Mouse (Mus musculus) cerebellum, adult 8-10 months (tissue): ENCODE measurements around the gene Wdfy2.
"Not testable (repeated sequence)": the region's sequence is repeated elsewhere in the genome, so short reads cannot be mapped to it uniquely, and the experiment has no call there.

Source experiments
- DNase-seq: peaks from one replicate; pipeline ENCODE4 v3.0.0; 2022

Gene Wdfy2

GRCm38 (mm10) chr14:62837641-62838252 lies at the start of gene Wdfy2:
Wdfy2 (plus strand) TSS chr14:62837678.
- DNase-seq, result peak; percentile 78

DNA sequence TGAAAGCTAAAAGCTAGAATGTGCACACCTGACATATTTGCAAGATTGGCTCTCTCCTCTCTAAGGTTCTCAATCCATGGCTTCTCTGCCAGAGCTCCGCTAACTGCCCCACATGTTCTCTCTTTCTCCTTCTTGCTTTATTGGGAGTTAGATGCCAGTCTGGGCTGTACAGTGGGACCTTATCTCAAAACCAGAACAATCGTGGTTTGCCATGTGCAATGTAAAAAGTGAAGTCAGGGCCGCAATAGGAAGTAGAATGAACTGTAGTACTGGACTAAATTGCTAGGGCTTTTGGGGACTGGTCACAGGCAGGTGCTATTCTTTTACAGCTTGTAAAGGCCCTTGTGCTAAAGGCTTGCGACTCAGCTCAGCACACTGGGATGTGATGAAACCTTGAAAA lies 48.2 kb upstream of the Wdfy2 start:
- no peak for DNase-seq

GRCm38 (mm10) chr14:62795719-62796118 lies 41.8 kb upstream of the Wdfy2 start:
- no peak for DNase-seq

GRCm38 (mm10) chr14:62798608-62799101 lies 38.8 kb upstream of the Wdfy2 start:
- DNase-seq, result no peak

- no peak for DNase-seq
Measured at GRCm38 (mm10) chr14:62800791-62801190, 36.7 kb upstream of the Wdfy2 start.

DNA sequence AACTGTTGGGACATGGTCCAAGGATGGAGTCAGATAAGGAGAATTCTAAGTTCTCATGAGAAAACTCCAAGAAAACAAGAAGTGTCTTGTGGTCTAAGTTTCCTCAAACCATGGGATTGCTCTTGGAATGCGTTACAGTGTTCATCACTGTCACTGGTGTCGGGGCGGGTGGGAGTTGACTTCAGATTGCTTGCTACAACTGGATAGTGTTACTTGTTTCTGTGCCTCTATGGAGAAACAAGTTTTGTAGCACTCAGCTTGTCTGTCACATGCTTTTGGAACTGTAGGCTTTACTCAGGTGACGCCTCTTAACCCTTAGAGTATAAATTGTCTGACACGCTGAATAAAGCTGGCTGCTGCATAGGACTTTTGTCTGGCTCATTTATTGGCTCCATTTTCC lies 34.3 kb upstream of the Wdfy2 start:
- no peak for DNase-seq

GRCm38 (mm10) chr14:62806921-62807320 lies 30.6 kb upstream of the Wdfy2 start:
- no peak for DNase-seq

DNA sequence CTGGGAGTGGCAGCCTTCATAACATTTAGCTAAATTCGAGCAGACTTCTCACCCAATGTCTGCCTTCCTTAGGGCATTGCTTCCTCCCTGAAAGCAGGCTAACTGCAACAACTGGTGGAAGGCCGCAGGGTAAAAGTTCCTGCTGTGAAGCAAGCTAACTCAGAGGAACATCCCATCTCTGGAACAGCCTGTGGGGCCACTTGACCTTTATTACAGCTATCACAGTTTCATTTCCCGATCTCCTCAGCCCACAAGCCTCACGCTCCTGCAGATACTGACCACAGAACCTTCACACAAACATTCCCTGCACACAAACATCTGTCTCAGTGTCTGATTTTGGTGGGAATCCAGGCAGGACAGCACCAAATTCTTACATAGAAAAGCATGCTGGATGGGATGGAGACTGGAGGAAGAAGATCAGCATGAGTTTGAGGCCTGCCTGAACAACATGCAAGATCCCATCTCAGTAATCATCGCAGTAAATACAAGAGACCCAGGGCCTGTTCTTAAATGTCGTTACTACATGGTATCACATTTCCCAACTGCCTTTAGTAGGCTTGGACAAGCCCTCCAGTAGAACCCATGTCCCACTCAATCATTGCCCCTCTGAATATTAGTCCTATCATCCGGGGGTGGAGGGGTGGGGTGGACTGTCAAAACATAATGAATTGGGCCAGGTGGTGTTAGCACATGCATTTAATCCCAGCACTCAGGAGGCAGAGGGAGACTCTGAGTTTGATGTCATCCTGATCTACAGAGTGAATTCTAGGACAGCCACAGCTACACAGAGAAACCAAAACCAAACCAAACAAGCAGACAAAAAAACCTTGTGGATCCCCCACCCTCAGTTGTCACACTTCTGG lies 28.6 kb upstream of the Wdfy2 start:
- no peak for DNase-seq

DNA sequence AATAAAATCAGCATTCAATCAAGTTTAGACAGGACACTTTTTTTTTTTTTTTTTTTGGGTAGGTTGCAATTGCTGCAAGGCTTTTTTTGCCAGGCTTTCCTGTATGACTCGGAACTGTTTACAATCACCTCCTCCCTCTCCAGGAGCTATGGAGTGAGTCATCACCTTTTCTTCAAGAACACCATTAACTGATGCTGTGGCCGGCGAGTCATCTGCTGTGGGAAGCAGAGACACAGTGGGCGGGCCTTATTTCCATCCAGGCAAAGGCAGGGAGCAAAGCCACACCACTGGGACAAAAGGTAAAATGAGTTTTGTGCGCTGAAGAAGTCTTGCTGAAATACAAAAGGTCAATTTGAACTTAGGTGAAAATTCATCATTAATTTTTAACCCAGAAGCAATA lies 24.7 kb upstream of the Wdfy2 start:
- DNase-seq, result no peak

DNA sequence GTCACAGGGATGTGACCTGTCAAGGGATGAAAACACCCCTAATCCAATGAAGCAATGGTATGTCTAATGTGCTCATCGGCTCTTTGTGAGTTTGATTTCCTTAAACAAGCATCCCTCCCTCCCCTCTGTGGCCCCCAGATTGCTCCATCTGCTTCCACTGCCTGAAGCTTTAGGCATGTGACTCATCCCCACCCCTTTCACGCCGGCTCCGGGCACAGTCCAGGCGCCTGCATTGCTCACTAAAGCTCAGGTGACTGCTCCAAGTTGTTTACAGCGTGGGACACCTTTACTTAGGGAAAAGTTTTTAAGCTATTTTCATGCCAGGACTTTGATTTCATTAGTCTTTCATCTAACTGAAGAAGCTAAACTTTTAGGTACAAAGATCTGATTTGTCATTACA lies 22.9 kb upstream of the Wdfy2 start:
- no peak for DNase-seq

- DNase-seq, result no peak
Measured at GRCm38 (mm10) chr14:62816827-62817226, 20.7 kb upstream of the Wdfy2 start.

- no peak for DNase-seq
Measured at GRCm38 (mm10) chr14:62825575-62826332, 11.7 kb upstream of the Wdfy2 start.

- no peak for DNase-seq
Measured at GRCm38 (mm10) chr14:62829291-62829690, 8.2 kb upstream of the Wdfy2 start.

DNA sequence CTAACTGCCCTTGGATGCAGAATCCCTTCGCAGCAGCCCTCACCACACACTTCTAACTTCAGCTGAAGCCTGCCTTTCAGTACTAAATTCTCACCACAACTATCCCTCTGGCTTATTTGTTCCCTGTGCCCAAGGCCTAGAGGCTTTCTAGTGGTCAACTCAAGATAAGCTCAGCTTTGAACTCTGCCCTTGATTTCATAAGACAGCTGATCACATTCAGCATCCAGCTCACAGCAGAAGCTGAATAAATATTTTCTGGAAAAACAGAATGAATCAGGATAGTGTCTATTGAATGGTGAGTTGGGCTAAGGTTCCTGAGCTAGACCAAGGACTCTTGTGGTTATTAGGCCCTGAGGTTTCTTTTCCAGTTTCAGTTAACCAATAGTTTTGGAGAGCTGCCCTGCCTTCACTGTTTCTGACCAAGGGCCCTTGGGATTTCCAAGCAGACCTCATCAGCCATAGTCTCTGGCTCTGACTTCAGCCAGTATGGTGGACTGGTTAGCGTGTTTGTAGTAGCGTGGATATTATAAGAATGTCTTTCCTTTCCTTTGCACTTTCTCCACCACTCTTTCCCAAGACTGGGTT lies 5.7 kb upstream of the Wdfy2 start:
- no peak for DNase-seq

GRCm38 (mm10) chr14:62833036-62833435 lies 4.4 kb upstream of the Wdfy2 start:
- no peak for DNase-seq

DNA sequence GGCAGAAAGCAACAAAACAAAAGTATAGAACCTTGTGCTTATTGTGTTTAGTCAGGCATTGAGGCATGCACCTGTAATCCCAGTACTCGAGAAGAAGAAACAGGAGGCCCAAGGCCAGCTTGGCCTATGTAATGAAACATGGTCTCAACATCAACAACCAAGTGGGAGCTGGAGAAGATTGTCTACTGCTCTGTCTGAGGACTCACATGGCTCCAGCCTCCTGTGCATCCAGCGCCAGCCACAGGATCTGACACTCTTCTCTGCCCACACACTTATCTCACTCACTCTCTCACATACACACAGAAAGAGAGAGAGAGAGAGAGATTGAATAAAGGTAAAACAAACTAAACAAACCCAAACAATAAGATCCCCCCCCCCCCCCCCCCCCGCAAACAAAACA lies 3.9 kb upstream of the Wdfy2 start:
- DNase-seq, result no peak

DNA sequence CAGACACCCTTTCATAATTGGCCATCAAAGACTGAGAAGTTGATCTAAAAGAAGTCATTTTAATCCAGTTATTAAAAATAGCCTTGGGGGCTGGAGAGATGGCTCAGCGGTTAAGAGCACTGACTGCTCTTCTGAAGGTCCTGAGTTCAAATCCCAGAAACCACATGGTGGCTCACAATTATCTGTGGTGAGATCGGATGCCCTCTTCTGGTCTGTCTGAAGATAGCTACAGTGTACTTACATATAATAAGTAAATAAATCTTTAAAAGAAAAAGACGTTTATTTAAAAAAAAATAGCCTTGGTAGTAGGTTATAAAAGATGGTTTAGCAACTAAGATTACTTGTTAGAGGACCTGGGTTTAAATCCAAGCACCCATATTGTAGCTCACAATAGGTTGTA lies 1.7 kb upstream of the Wdfy2 start:
- not testable (repeated sequence) for DNase-seq

DNA sequence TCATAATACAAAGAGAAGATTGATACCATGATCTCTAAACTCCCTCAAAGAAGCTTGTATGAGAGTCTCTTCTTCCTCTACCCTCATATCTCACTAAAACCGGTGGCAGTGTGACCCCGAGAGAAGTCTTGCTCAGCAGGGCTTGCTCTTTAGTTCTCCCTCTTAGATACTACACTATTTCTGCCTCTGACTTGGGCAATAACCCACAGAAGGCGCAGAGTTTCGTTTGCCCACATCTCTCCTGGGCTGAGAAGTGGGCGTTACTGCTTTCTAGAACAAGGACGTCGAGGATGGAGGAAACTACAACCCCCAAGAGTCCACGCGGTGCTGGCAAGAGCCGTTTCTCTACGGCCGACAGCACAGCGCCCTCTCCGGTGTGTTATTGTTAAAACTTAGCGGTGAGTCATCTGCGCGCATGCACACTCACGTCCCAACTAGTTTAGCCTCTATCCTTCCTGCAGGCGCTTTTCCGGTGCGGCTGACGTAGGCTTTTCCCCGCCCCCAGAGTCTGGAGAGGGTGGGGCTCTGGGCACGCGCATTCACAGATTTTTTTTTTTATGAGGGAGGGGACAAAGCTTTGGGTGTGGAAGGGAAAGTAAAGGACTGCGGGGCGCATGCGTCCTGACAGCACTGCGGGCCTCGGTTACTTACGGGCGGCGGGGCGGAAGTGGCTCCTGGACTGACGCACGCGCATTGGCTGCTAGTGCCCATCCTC lies 395 bp upstream of the Wdfy2 start:
- peak; percentile 97 for DNase-seq

DNA sequence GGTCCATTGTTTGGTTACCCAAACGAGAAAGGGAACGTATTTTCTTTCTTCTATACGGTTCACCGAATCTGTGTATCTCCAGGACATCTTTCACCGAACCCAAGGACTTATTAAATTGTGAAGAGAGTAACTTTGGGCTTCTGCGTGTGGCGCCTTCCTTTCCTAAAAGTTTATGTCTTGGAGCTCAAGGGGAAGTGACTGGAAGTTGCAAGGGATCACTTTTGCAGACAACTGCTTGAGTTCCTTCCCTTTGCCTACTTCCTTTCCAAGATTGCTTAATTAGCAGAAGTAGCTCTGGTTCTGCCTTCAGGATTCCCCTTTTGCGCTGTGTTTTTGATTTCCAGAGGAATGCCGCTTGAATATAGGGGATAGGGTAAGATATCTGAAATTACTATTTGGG lies 858 bp downstream of the Wdfy2 start:
- no peak for DNase-seq

GRCm38 (mm10) chr14:62841726-62842125 lies 4.2 kb downstream of the Wdfy2 start:
- no peak for DNase-seq

GRCm38 (mm10) chr14:62842495-62842894 lies 5.0 kb downstream of the Wdfy2 start:
- DNase-seq, result no peak

DNA sequence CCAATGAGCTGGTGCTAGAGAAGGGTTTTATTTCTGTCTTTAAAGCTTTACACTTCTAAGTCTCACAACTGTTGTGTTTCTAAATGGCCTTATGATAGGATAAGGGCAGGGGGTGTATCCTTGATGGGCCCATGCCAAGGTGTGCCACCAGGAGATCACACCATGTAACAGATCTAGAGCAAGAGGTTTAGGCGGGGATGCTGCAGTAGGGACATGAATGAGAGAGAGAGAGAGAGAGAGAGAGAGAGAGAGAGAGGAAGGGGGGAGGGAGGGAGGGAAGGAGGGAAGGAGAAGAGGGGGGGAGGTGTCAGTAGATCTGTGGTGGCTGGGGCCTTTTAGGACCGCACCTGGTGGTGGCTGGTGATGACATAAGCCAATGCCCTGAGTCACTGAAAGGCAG lies 5.5 kb downstream of the Wdfy2 start:
- DNase-seq, result no peak

- DNase-seq, result no peak
Measured at GRCm38 (mm10) chr14:62844226-62844625, 6.7 kb downstream of the Wdfy2 start.
